Mouse (Mus musculus) megakaryocyte, embryonic 14.5 days (primary cell): ENCODE data around the gene Nab2. TPM values are rescaled to one million over a fixed set of nuclear protein-coding genes. Genes with fewer than 3 reads are reported as not detected.

ENCODE experiments used
- H3K27me3 ChIP-seq: replicated peaks from 2 replicates; pipeline ENCODE3; 2012; ENCODE audit warnings: inconsistent platforms
- H3K36me3 ChIP-seq: replicated peaks from 2 replicates; pipeline ENCODE3; 2012; ENCODE audit warnings: low read length, inconsistent platforms, mixed read lengths
- H3K4me1 ChIP-seq: 2 replicates; pipeline ENCODE4 v1.6.1; 2012; ENCODE audit warnings: inconsistent platforms
- H3K4me3 ChIP-seq: replicated peaks from 2 replicates; pipeline ENCODE3; 2012; ENCODE audit warnings: moderate library complexity, mild to moderate bottlenecking, inconsistent platforms
- H3K9me3 ChIP-seq: 2 replicates; pipeline ENCODE4 v1.6.1; 2012; ENCODE audit warnings: inconsistent platforms
- FLI1 ChIP-seq: IDR thresholded peaks from 2 replicates; pipeline ENCODE4 v1.6.1; 2012; ENCODE audit warnings: low read length, inconsistent platforms, mixed read lengths
- GATA1 ChIP-seq: IDR thresholded peaks from 3 replicates; pipeline ENCODE4 v1.6.1; 2012; ENCODE audit warnings: mixed read lengths, low read length, inconsistent platforms, borderline replicate concordance
- polyA plus RNA-seq: library from polyadenylated mRNA; stranded (reverse); fragments of >175 nt; gene quantifications from 2 replicates; pipeline ENCODE4 v1.2.3, GENCODE M21; 2012; ENCODE audit warnings: low replicate concordance; ENCODE audit not compliant: insufficient read depth

The Nab2 gene
- polyA plus RNA-seq, 1 experiment = 21.3 TPM

DNA sequence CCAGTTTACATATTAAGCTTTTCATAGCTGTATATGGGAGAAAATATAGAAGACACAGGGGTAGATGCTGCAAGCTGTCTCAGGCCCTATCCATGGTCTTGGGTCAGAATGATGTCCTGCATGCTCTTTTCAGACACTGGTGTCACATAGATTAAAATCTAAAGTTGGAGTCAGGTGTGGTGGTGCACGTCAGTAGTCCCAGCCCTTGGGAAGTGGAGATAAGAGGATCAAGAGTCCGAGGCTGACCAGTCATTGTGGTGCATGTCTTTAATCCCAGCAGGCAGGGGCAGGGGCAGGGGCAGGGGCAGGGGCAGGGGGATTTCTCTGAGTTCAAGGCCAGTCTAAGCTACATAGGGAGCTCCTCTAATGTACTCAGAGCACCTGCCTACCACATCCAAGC is 22.6 kb downstream of the Nab2 start:
- Histone ChIP-seq H3K36me3 (peaks cover 58% of the 10 kb centered on the region), H3K4me3 (no peak overlapping the region), H3K27me3 (no peaks in the 10 kb centered on the region), H3K9me3 (no peaks in the 10 kb centered on the region), H3K4me1 (peaks cover 38% of the 10 kb centered on the region)
- TF ChIP-seq FLI1 (no peak), GATA1 (no peak)

- Histone ChIP-seq H3K4me3 (peak overlapping the region; percentile 98), H3K4me1 (peaks cover 48% of the 10 kb centered on the region), H3K9me3 (no peaks in the 10 kb centered on the region), H3K36me3 (peaks cover 37% of the 10 kb centered on the region), H3K27me3 (no peaks in the 10 kb centered on the region)
- TF ChIP-seq GATA1 (no peak), FLI1 (no peak)
Observed at GRCm38 (mm10) chr10:127643553-127644238, 24.7 kb downstream of the Nab2 start.

DNA sequence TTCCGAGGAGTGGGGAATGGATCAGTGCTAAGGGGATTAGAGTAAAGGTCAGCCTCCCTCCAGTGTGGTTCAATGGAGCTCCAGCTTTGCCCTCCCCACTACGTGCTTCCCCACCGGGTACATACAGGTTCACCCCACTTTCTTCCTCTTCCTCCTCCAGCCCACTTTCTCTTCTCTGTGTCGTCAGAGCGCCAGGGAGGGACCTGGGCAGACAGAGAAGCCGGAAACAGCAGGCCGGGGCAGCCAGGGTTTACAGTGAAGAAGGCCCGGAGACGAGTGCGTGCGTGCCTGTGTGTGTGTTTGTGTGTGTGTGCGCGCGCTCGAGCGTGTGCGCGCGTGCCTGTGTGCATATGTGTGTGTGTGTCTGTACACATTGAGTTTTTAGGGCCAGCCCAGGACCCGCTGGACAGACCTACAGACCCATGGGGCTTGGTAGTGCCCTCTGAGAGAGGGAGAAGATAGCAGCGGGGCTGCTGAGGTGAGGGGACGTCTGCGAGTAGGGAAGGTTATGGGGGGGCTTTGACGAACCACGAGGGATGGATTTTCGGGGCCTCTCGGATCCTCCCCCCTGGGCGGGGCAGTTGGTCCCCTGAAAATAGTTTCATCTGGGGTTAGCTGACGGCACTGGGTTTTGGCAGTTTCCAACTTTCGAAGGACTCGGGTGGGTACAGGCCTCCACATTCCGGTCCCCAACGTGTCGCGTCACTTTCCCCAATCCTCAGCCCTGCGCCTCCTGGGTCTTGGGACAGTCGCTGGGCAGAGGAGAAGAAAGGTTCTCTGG is 25.4 kb downstream of the Nab2 start, which contains the start of gene Stat6:
Gene Stat6 (plus strand): TSS at position 215 of the 781 bp plus-strand sequence.
- Histone ChIP-seq H3K27me3 (peaks cover 3% of the 10 kb centered on the region), H3K4me3 (peak within 1 kb of the TSS; percentile 98), H3K4me1 (peaks cover 48% of the 10 kb centered on the region), H3K36me3 (peaks cover 30% of the 10 kb centered on the region), H3K9me3 (no peaks in the 10 kb centered on the region)
- TF ChIP-seq GATA1 (no peak), FLI1 (no peak)

DNA sequence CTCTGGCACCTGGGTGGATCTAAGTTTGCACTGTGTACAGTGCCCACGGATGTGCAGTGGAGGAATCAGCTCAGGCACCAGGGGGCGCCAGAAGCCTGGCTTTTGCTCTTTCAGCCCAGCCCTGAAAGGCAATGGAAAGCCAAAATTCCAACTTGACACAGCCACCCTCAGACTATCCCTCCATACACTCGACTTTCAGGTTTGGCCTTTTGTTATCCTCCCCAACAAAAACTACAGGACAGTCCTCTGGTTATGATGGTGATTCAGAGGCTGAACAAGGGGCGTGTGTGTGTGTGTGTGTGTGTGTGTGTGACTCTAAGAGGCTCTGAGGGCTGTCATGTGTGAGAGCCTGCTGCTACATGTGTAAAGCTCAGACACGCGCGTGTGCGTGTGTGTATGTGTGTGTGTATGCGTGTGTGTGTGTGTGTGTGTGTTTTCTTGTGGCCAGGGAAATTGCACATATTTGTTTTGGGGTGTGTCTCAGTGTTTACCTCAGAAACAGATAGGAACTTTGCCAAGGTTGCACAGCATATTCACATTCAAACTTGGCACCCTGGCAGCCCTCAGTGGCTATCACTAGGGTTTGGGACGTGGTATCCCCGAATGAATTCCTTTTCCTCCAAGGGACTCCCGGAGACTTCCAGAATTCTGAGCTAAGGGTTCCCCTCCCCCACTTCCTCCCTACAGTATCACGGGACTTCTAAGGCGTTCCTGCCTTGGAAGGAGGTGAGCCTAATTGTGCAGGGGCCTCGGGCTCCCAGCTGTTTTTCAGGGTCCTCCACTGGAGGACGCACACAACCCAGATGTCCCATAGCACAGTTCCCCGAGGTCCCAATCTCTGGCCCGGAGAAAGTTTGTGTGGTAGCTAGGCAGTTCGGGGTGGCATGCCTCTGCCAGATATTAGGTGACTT is 26.3 kb downstream of the Nab2 start:
- TF ChIP-seq GATA1 (no peak), FLI1 (no peak)
- Histone ChIP-seq H3K4me3 (peak overlapping the region; percentile 98), H3K27me3 (peaks cover 3% of the 10 kb centered on the region), H3K4me1 (peaks cover 46% of the 10 kb centered on the region), H3K9me3 (no peaks in the 10 kb centered on the region), H3K36me3 (peaks cover 22% of the 10 kb centered on the region)

DNA sequence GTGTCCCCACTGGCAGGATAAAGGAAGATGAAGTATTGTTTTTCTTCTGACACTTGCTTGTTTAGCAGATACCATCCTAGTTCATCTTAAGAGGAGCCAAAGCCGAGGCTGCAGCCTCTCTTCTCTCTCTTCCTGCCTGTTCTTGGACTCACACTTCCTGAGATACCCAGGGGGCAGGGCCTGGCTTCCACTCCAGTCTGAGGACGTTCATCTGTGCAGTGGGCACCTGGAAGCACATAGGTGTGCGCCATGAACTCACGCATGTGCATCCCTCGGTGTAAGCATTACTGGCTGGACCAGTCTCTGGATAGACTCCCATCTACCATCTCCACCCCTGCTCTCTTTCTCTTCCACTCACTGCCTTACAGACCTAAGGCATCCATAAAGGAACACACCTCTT is 27.9 kb downstream of the Nab2 start:
- peak overlapping the region; percentile 31 for H3K4me3 ChIP-seq

DNA sequence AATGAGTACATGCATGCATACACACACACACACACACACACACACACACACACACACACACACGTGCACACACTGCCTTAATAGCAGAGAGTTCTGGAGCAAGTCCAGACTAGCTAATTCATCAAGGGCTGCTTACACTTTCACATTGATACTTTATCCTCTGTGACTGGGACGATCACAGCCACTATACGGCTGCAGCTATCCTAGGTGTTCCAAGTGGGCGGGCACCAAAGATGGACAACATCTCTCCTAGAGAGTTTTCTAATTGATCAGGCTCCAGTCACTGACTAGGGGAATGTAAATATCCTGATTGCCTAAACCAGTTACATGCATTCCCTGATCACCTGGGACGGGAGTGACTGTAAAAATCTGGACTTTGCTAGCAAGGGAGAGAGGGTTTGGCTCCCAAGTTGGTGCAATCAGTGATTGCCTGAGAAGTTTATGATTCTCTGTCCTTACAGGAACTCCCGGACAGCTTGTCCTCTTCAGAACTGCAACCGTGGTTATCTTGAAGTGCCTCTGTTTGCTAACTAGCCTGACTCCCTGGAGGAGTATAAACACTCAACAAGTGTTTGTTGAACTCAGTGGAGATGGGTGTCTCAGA is 35.6 kb downstream of the Nab2 start:
- peaks cover 19% of the 10 kb centered on the region for H3K4me1 ChIP-seq
- TF ChIP-seq GATA1 = no peak
- TF ChIP-seq FLI1 = no peak
- no peaks in the 10 kb centered on the region for H3K36me3 ChIP-seq
- H3K9me3 ChIP-seq = no peaks in the 10 kb centered on the region
- peaks cover 36% of the 10 kb centered on the region for H3K27me3 ChIP-seq
- H3K4me3 ChIP-seq = no peak overlapping the region

More for the DNA sequence above, 27.9 kb downstream of the Nab2 start:
- Histone ChIP-seq H3K4me1 (peaks cover 44% of the 10 kb centered on the region), H3K9me3 (no peaks in the 10 kb centered on the region), H3K27me3 (peaks cover 8% of the 10 kb centered on the region), H3K36me3 (peaks cover 6% of the 10 kb centered on the region)
- TF ChIP-seq FLI1 (no peak), GATA1 (no peak)

GRCm38 (mm10) chr10:127631261-127632214 is 36.8 kb downstream of the Nab2 start:
- Histone ChIP-seq H3K27me3 (peaks cover 35% of the 10 kb centered on the region), H3K4me3 (peak overlapping the region; percentile 23), H3K36me3 (no peaks in the 10 kb centered on the region), H3K9me3 (peaks cover 5% of the 10 kb centered on the region; the same call in 1 of the 2 replicates), H3K4me1 (peaks cover 14% of the 10 kb centered on the region)
- TF ChIP-seq GATA1 (no peak), FLI1 (no peak)

DNA sequence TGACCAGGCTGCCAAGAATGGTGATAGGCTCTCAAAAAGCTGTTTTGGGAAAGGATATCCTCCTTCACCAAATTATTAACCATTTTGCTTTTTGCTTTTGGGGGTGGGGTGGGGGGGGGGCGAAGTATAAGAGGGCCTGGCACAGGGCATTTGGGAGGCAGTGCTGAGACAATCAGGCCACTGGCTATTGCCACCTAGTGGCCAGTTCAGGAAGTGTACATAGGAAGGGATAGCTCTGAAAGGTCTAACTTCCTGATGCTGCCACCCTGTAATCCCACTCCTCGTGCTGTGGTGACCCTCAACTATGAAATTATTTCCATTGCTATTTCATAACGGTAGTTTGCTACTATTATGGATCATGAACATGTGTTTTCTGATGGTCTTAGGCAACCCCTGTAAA is 41.9 kb downstream of the Nab2 start:
- Histone ChIP-seq H3K36me3 (no peaks in the 10 kb centered on the region), H3K4me3 (no peak overlapping the region), H3K9me3 (peaks cover 14% of the 10 kb centered on the region; the same call in 1 of the 2 replicates), H3K4me1 (peaks cover 13% of the 10 kb centered on the region), H3K27me3 (peaks cover 27% of the 10 kb centered on the region)
- no peak for TF ChIP-seq FLI1
- no peak for TF ChIP-seq GATA1
